Mouse (Mus musculus): ENCODE measurements around the gene Olfr993.

Gene Olfr993

DNA sequence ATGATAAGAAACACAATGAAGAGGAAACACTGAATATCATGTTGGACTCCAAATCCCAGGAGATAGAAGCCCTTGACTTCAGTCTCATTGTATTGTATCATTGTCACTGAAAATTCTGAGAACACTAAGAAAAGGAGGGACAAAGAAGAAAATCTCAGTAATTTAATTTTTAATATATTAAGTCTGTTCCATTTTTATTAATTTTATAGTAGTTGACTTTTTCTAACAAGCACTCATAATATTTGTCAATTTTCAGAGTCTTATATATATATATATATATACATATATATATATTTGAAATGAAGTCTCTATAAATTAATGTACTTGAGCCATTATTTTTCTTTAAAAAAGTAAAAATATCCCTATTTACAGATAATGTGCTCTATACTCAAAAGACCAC lies at the start of gene Olfr993:
Gene Olfr993, minus strand, starts transcription at position 101 of the 400 bp plus-strand sequence.
- DNase-seq (ENCODE audit: low read depth, low spot score), result no peak

DNA sequence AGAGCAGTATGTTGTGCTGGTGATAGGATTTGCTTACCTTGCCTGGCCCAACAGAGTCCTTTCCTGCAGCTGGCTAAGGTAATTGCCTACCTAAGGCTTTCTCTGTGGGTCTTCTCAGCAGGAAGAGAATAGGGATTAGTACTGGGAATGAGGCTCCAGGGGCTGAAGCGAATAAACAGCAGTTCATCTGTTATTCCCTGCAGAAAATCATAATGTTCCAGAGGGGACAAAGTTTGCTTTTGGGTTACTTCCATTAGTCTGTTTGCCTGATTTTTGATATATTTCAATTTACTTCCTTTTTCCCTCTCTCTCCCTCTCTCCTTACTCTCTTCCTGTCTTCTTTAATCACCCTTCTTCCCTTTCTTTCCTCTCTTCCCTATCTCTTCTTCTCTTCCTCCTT lies 28.9 kb upstream of the Olfr993 start, which contains the start of gene Olfr995:
Gene Olfr995, minus strand, starts transcription at position 101 of the 400 bp plus-strand sequence.
- DNase-seq (ENCODE audit: low read depth, low spot score), result no peak

GRCm38 (mm10) chr2:85442546-85442945 lies 27.9 kb upstream of the Olfr993 start:
- no peak for DNase-seq (ENCODE audit: low read depth, low spot score)

DNA sequence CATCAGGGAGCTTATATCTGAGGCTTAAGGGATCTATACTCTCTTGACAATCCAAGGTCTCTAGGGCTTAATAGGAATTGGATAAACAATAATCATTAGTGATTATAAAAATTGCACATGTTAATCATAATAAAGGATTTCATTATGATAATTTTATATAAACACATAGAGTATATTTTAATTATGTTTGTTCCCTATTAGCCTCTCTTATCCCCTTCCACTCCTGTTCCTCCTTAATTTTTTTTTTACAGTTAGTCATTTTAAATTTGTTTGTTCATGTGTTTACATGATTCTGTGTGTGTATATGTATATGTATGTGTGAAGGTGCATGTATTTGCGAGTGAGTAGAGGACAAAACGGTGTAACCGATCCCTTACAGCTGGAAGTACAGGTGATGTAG lies 21.7 kb upstream of the Olfr993 start, which contains the start of gene Olfr994:
Gene Olfr994, minus strand, starts transcription at position 101 of the 400 bp plus-strand sequence.
- DNase-seq (ENCODE audit: low read depth, low spot score), result no peak

- DNase-seq (ENCODE audit: low read depth, low spot score), result no peak
Observed at GRCm38 (mm10) chr2:85425893-85426292, 11.2 kb upstream of the Olfr993 start.

GRCm38 (mm10) chr2:85409369-85409768 lies 5.3 kb downstream of the Olfr993 start, which contains the start of gene Olfr992:
TSS of gene Olfr992 (minus strand) at chr2:85409469.
- DNase-seq (ENCODE audit: low read depth, low spot score), result no peak

Data from skeletal muscle tissue, adult 2 months (tissue).